Mouse (Mus musculus) CD8-positive naive resting alpha-beta T cell, adult 57 days (primary cell): ENCODE results near the gene Caml. TPM values are rescaled to one million over a fixed set of nuclear protein-coding genes. Genes with fewer than 3 reads are reported as not detected.

Source experiments
- total RNA-seq: library from RNA; stranded (reverse); gene quantifications from one replicate; pipeline ENCODE4 v1.2.4, GENCODE M21; 2023

The Caml gene
- total RNA-seq, result 18.8 TPM

DNA sequence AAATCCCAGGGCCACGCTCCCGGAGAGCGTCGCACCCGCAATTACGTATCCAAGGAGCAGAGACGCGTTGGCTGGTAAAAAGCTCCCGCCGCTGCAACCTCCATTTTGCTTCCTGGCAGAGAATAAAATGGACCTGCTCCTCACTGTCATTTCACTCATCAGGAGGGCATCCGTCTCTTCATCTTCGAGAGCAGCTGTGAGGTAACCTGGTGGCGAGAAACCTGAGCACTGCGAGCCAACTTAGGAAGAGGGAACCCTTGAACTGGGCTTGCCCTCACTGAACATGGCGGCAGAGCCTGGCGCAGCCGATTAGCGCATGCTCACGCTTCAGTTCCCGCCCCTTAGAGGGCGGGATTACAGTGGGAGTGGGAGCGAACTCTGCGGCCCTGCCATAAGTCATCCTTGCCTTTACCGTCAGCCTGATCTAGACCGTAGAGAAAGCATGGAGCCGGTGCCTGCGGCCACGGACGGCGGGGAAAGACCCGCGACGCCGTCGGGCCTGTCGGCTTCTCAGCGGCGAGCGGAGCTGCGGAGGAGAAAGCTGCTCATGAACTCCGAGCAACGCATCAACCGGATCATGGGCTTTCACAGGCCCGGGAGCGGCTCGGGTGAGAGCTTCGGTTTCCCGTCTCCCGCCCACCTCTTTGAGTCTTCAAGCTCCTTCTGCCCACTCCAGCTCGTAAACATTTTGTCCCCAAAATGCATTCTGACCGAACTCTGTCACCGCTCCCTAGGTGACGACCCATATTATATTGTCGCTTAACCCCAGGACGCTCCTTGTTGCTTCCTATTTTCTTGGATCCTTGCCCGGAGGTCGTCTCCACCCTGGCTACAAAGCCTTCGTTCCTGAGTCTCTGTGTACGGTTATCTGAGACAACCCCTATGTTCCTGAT lies at the start of gene Caml:
TSS of gene Caml (plus strand) at position 357 of the 893 bp plus-strand sequence.

DNA sequence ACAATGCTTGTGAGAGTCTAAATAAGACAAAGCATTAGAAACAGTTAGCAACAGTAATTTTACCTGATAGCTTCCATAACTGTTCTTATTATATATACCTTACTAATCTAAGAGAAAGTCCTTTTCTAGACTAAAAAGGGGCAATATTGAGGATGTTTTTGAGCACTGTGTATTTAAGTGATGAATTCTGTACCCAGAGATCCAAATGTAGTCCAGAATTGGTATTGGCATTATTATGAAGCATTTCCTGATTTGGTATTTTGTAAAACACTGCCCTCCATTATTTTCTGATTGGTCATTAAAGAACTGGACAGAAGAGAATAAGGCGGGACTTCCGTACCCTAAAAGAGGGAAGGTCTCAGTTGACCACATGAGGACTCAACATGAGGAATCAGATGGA lies 49.4 kb upstream of the Caml start, which contains the start of gene Tmed9:
TSS of gene Tmed9 (plus strand) at position 301 of the 400 bp plus-strand sequence.

DNA sequence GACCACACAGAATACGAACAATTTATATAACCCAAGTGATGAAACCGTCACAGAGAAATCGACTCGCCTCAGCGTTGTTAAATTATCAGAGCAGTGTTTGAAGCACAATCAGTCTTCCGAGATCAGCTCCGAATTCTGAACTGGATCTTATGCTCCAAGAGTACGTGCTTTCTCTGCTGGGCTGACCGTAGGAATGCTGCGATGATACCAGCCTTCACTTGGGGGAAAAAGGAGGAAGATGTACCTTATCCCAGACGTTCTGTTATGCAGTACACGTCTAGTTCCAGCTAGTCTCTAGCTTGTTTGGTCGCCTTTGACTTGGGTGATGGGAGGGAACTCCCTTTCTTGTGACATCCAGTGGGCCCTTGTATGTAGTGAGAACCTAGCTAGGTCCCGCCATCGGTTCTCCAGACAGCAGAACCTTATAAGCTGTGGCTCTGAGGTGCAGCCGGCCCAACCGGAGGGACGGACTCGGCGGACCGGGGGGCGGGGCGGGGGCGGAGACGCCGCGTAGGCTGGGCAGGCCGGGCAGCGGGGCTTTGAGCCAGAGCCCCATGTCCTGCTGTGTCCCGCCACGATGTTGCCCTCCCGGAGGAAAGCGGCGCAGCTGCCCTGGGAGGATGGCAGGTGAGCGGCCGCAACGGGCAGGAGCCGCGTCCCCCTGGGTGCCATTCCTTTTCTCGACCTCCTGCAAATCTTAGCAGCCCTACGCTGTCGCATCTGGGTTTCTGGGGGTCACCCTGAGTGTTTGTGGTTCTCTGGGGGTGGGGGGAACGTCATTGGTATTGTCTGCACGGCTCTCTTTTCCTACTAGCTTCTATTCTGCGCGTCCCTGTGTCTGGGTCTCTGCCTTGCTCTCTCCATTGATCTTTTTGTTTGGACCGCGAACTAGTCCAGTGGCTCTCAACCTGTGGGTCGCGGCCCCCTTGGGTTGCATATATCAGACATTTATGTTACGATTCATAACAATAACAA lies 23.0 kb upstream of the Caml start, which contains the start of gene B4galt7:
TSS of gene B4galt7 (plus strand) at position 331 of the 975 bp plus-strand sequence.

DNA sequence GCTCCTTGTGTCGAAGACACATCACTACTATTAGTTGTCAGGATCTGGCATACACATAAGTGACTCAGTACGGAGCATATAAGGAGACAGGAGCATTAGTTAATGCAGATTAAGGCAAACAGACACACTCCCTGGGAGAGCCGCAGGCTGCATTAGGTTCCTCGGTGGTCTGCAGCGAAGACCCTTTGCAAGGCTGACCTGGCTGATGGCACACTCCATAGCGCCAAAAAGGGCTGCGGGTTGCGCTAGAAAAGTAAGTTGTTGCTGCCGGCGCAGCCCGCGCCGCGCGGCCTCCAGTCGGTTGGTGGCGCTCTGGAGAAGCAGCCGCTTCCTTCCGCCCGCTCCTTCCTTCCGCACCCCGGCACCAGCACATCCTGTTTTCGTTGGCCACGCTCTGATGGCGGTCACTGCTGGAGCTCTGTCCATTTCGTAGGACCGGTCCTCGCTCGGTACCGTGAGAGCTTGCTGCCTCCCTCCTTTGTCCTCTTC lies 11.9 kb downstream of the Caml start, which contains the start of gene Ddx46:
TSS of gene Ddx46 (plus strand) at position 389 of the 489 bp plus-strand sequence.

Other genes starting within 250 kb of the Caml start
- gene Slc34a1, start 224.8 kb upstream of the Caml start, total RNA-seq, result not detected
- not detected for gene Pfn3, start 207.8 kb upstream of the Caml start, total RNA-seq
- 1.9 TPM for gene F12, start 196.2 kb upstream of the Caml start, total RNA-seq
- gene Grk6, start 177.9 kb upstream of the Caml start, total RNA-seq, result 432 TPM
- gene Prr7, start 158.7 kb upstream of the Caml start, total RNA-seq, result 43.9 TPM
- 0.34 TPM for gene Dbn1, start 134.9 kb upstream of the Caml start, total RNA-seq
- gene Pdlim7, start 109.3 kb upstream of the Caml start, total RNA-seq, result 7.9 TPM
- 17.9 TPM for gene Dok3, start 93.7 kb upstream of the Caml start, total RNA-seq
- gene Ddx41, start 86.3 kb upstream of the Caml start, total RNA-seq, result 74.7 TPM
- 177 TPM for gene Fam193b, start 51.9 kb upstream of the Caml start, total RNA-seq
- 100 TPM for gene Tmed9, start 49.3 kb upstream of the Caml start, total RNA-seq
- 39.6 TPM for gene B4galt7, start 23.1 kb upstream of the Caml start, total RNA-seq
- 96.0 TPM for gene Ddx46, start 12.0 kb downstream of the Caml start, total RNA-seq
- 23.6 TPM for gene B230219D22Rik, start 70.1 kb downstream of the Caml start, total RNA-seq
- gene Txndc15, start 91.6 kb downstream of the Caml start, total RNA-seq, result 28.5 TPM
- 21.5 TPM for gene Pcbd2, start 104.4 kb downstream of the Caml start, total RNA-seq
- gene Catsper3, start 161.6 kb downstream of the Caml start, total RNA-seq, result not detected
- gene Pitx1, start 213.2 kb downstream of the Caml start, total RNA-seq, result not detected